Mouse (Mus musculus) forelimb bud, embryonic 11.5 days (tissue): ENCODE results near the gene Ckap5.
A peak's percentile ranks its signal among the peaks of the same experiment; 100 is the strongest.
"Not testable (repeated sequence)": the region's sequence is repeated elsewhere in the genome, so short reads cannot be mapped to it uniquely, and the experiment has no call there.

ENCODE experiments used
- DNase-seq: peaks from one replicate; pipeline ENCODE4 v3.0.0-alpha.2; 2012; ENCODE audit warnings: low read depth, low spot score

Gene Ckap5

GRCm38 (mm10) chr2:91526294-91527146 lies at the start of gene Ckap5:
Ckap5 (plus strand) TSS chr2:91526762.
- DNase-seq = peak; percentile 94

DNA sequence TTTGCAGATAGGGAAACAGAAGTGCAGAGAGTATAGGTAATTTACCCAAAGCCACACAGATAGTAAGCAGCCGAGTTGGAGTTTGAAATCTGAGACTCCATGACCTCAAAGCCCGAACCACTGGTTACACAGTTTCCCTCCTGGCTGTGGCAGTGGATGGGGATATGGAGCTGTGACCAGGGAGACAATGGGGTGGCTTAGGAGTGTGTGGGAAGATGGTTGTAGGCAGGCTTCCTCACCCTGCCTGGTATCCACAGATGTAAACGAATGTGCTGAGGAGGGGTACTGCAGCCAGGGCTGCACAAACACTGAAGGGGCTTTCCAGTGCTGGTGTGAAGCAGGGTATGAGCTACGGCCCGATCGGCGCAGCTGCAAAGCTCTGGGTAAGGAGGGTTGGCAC lies 49.7 kb upstream of the Ckap5 start:
- no peak for DNase-seq

GRCm38 (mm10) chr2:91480399-91480801 lies 46.2 kb upstream of the Ckap5 start:
- DNase-seq = no peak

DNA sequence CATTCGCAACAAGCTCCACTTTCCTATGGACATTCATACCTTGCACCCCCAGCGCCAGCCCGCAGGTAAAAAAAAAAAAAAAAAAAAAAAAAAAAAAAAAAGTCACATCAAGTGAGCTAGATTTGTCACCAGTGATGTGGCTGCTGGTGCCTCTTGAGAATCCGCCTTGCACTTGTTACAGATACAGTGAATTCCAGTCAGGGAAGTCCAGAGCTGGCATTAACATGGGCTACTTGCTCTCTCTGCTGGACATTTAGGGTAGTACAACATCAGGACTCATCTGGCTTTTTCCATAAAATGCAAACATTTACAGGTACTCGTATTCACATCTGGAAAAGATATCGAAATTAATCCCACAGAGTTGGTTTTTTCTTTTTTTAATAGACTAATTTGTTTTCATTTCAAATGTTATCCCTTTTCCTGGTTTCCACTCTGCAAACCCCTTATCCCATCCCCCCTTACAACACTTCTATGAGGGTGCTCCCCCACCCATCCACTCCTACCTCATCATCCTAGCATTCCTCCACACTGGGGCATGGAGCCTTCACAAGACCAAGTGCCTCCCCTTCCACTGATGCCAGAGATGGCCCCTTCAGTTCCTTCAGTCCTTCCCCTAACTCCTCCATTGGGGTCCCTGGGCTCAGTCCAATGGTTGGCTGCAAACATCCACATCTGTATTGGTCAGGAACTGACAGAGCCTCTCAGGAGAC lies 45.6 kb upstream of the Ckap5 start:
- peak; percentile 79 for DNase-seq

DNA sequence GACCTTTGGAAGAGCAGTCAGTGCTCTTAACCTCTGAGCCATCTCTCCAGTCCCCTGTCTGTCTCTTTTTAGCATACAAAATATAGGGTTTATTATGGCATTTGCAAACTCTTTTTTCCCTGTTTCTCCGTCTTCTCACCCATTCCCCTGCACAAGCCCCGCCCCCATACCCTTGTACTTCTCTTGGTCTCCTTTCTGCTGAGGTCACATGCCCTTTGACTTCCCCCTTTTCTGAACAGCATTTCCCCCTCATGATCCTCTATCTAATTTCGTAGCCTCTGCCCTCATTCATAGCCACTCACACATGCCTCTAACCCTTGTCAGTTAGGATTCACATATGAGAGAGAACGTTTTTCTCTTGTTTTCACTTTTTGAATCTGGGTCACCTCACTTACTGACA lies 41.9 kb upstream of the Ckap5 start:
- DNase-seq = no peak

DNA sequence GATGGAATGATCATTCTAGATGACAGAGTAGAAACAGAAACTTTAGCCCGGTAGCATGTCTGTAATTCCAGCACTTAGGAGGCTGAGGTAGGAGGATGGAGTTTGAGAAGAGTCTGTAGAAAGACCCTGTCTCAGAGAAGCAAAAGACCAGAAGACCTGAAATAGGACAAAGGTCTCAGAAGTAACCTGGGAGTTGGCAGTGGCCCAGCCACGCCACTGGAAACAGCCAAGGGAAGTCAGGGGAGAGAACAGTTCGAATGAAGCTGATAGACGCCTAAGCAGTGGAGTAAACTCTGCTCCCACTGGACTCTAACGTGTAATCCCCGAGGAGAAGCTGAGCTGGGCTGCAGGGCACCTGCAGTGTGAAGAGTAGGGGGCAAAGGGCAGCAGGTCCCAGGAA lies 41.3 kb upstream of the Ckap5 start:
- DNase-seq = no peak

- DNase-seq = not testable (repeated sequence)
Measured at GRCm38 (mm10) chr2:91487295-91487694, 39.3 kb upstream of the Ckap5 start.

- no peak for DNase-seq
Measured at GRCm38 (mm10) chr2:91492071-91492635, 34.4 kb upstream of the Ckap5 start.

- no peak for DNase-seq
Measured at GRCm38 (mm10) chr2:91493981-91494380, 32.6 kb upstream of the Ckap5 start.

- no peak for DNase-seq
Measured at GRCm38 (mm10) chr2:91498093-91498719, 28.4 kb upstream of the Ckap5 start.

DNA sequence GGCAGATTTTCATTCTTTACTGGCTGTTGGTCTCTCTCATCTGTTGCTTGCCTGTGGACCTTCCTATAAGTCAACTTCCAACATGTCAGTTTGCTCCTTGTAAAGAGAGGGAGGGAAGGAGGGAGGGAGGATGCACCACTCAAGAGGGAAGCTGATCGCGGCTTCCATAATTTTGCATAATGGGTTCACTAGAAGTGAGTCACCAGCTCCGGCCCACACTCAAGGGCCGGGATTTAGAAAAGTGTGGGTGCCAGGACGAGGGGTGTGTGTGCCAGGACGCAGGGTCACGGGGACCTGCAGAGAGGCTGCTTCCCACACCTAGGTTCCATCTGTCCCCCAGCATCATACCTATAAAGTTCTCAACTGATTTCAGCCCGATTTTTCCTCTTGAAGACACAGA lies 18.5 kb upstream of the Ckap5 start:
- no peak for DNase-seq

DNA sequence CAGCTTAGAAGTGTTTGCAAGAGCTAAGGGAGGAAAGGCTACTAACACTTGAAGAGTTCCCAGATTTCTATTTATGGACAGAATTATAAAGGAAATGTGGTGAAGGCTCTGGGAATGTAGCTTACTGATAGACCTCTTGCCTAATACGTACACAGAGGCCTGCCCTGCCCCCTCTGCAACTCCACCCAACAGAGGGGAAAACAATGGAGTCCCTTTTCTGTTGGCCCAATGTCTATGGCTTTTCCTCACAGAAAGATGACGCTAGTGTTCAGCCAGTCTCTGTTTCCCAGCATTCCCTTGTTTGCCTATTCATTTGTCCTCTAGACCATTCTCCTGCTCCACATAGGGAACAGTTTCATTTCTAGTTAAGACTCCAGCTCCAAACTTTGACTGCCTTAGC lies 9.4 kb upstream of the Ckap5 start:
- DNase-seq = no peak

- DNase-seq = peak; percentile 39
Measured at GRCm38 (mm10) chr2:91527147-91527486, 555 bp downstream of the Ckap5 start.

DNA sequence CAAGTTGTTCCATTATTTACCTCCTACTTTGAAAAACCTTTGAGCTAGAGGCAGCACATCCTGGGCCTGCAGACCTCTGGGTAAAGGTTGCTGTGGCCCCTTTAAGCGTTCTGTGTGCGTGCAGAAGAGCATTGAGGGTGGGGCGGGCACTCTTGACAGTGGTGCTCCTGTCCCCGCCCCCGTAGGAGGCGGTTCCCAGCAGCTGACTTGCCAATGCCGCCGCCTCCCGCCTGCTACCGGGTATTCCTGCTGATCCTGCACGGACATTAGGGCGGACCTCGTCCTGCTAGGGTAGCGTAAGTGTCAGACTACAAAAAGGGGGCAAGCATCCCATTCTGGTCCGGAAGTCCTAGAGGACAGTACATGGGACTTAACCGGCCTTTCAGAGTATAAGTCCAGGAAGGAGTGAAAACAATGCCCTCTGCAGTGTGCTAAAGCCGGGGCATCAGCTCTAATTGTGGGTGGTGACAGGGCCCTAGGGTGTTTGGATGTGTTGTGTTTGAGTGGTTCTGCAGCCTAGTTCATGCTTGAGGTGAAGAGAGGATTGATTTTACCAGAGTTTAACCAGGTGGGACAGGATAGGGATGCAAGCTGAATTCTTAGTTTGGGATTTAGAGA lies 11.1 kb downstream of the Ckap5 start:
- DNase-seq = peak; percentile 51

DNA sequence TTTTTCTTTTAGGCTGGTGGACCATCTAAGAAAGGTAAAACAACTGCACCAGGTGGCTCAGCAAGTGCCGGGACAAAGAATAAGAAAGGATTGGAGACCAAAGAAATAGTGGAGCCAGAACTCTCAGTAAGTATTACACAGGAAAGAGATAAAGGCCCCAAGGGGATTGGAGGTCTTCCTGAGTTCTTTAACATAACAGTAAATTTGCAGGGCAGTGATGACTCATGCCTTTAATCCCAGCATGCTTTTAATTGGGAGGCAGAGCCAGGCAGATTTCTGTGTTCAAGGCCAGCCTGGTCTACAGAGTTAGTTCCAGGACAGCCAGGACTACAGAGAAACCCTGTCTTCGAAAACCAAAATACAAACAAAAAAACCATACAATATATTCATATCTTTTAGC lies 41.6 kb downstream of the Ckap5 start:
- DNase-seq = no peak

DNA sequence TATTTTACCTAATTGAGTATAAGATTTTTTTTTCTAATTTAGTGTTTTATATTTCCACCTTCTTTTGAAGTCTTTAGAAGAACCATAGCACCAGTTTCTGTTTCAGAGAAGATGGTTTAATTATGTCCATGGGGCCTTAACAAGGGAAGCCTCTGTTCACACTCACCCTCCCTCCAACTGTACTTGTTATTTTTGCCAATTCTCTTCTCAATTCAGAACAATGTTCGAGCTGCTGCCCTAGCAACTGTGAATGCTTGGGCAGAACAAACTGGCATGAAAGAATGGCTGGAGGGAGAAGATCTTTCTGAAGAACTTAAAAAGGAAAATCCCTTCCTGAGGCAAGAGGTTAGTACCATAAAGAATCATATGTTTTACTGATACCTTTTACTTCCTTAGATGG lies 54.3 kb downstream of the Ckap5 start:
- no peak for DNase-seq

GRCm38 (mm10) chr2:91586242-91586641 lies 59.7 kb downstream of the Ckap5 start:
- DNase-seq = no peak

- DNase-seq = no peak
Measured at GRCm38 (mm10) chr2:91600475-91600874, 73.9 kb downstream of the Ckap5 start.

DNA sequence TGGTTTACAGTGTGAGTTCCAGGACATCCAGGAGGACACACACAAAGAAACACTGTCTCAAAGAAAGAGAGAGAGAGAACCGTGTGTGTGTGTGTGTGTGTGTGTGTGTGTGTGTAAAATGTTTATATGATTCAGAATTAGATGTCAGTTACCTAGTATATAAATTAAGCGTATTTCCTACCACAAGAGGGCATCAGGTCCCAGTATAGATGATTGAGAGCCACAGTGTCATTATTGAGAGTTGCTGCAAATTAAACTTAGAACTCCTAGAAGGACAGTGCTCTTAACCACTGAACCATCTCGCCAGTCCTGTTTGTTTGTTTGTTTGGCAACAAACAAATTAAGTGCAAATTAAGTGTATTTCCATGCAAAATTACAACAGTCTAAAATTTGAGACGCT lies 75.8 kb downstream of the Ckap5 start:
- DNase-seq = no peak

- DNase-seq = not testable (repeated sequence)
Measured at GRCm38 (mm10) chr2:91609370-91609769, 82.8 kb downstream of the Ckap5 start.

- DNase-seq = no peak
Measured at GRCm38 (mm10) chr2:91622356-91622755, 95.8 kb downstream of the Ckap5 start.

DNA sequence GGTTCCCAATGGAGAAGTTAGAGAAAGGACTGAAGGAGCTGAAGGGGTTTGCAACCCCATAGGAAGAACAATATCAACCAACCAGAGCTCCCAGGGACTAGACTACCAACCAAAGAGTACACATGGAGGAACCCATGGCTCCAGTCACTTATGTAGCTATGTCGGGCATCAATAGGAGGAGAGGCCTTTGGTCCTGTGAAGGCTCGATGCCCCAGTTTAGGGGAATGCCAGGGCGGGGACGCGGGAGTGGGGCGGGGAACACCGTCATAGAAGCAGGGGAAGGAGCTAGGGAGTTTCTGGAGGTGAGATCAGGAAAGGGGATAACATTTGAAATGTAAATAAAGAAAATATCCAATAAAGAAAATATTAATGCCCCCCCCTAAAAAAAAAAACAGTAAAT lies 96.8 kb downstream of the Ckap5 start:
- DNase-seq = not testable (repeated sequence)
